Mouse (Mus musculus): ENCODE results near the gene Hist1h3d. TPM values are rescaled to one million over a fixed set of nuclear protein-coding genes. Genes with fewer than 3 reads are reported as not detected.
"Not testable (repeated sequence)": the region's sequence is repeated elsewhere in the genome, so short reads cannot be mapped to it uniquely, and the experiment has no call there.

The Hist1h3d gene
- polyA plus RNA-seq, 1 experiment from 2014 or later: 11.3 TPM

- H3K9me3 ChIP-seq: no peaks in the 10 kb centered on the region
- H3K27me3 ChIP-seq: no peaks in the 10 kb centered on the region
- no peak for ATAC-seq (ENCODE audit: insufficient number of reproducible peaks, insufficient read depth, low FRiP score, low TSS enrichment, low read depth)
- H3K9ac ChIP-seq (replicated peaks): peak overlapping the region; percentile 73
- peaks cover 34% of the 10 kb centered on the region for H3K4me1 ChIP-seq (replicated peaks)
- H3K4me2 ChIP-seq: peak overlapping the region; percentile 85
- H3K4me3 ChIP-seq (replicated peaks): peak overlapping the region; percentile 55
- H3K36me3 ChIP-seq: no peaks in the 10 kb centered on the region
- H3K27ac ChIP-seq: peak overlapping the region; percentile 96
- WGBS: 7% methylated on average over 6 of the region's 6 CpGs
These were observed 6.9 kb downstream of the Hist1h3d start for GRCm38 (mm10) chr13:23582219-23583056.

- no peaks in the 10 kb centered on the region for H3K27me3 ChIP-seq
- ATAC-seq (ENCODE audit: insufficient number of reproducible peaks, insufficient read depth, low FRiP score, low TSS enrichment, low read depth): no peak
- peak overlapping the region; percentile 96 for H3K27ac ChIP-seq
- peak overlapping the region; percentile 31; the same call in 1 of the 2 replicates for H3K9ac ChIP-seq (replicated peaks)
- H3K36me3 ChIP-seq: no peaks in the 10 kb centered on the region
- peak overlapping the region; percentile 85 for H3K4me2 ChIP-seq
- H3K4me1 ChIP-seq (replicated peaks): peaks cover 34% of the 10 kb centered on the region
- no peaks in the 10 kb centered on the region for H3K9me3 ChIP-seq
- H3K4me3 ChIP-seq (replicated peaks): no peak overlapping the region
These were observed 8.0 kb downstream of the Hist1h3d start for GRCm38 (mm10) chr13:23583387-23584068.

GRCm38 (mm10) chr13:23584331-23584730, 8.8 kb downstream of the Hist1h3d start:
- Histone ChIP-seq H3K27ac (peak overlapping the region; percentile 96), H3K4me3 (replicated peaks) (peak overlapping the region; percentile 44), H3K4me1 (replicated peaks) (peaks cover 34% of the 10 kb centered on the region), H3K9me3 (no peaks in the 10 kb centered on the region), H3K4me2 (peak overlapping the region; percentile 76), H3K9ac (replicated peaks) (peak overlapping the region; percentile 76), H3K27me3 (no peaks in the 10 kb centered on the region), H3K36me3 (no peaks in the 10 kb centered on the region)
- ATAC-seq (ENCODE audit: insufficient number of reproducible peaks, insufficient read depth, low FRiP score, low TSS enrichment, low read depth): no peak

- H3K27ac ChIP-seq: peak overlapping the region; percentile 96
These were observed 9.5 kb downstream of the Hist1h3d start for GRCm38 (mm10) chr13:23585029-23585441.

GRCm38 (mm10) chr13:23585442-23586098, 10.0 kb downstream of the Hist1h3d start:
- H3K4me1 ChIP-seq (replicated peaks): peaks cover 33% of the 10 kb centered on the region

More at GRCm38 (mm10) chr13:23585029-23585441, 9.5 kb downstream of the Hist1h3d start:
- H3K27me3 ChIP-seq: no peaks in the 10 kb centered on the region
- under 1% methylated on average over 21 of the region's 21 CpGs for WGBS
- H3K4me3 ChIP-seq (replicated peaks): peak overlapping the region; percentile 44
- H3K4me1 ChIP-seq (replicated peaks): peaks cover 34% of the 10 kb centered on the region
- H3K9me3 ChIP-seq: no peaks in the 10 kb centered on the region
- peak overlapping the region; percentile 76 for H3K4me2 ChIP-seq
- no peak for ATAC-seq (ENCODE audit: insufficient number of reproducible peaks, insufficient read depth, low FRiP score, low TSS enrichment, low read depth)
- peak overlapping the region; percentile 76 for H3K9ac ChIP-seq (replicated peaks)
- no peaks in the 10 kb centered on the region for H3K36me3 ChIP-seq

GRCm38 (mm10) chr13:23586099-23586939, 10.8 kb downstream of the Hist1h3d start:
- Histone ChIP-seq H3K4me3 (replicated peaks) (peak overlapping the region; percentile 44), H3K27ac (peak overlapping the region; percentile 97), H3K9me3 (no peaks in the 10 kb centered on the region), H3K4me1 (replicated peaks) (peaks cover 31% of the 10 kb centered on the region), H3K9ac (replicated peaks) (peak overlapping the region; percentile 38), H3K4me2 (peak overlapping the region; percentile 76), H3K36me3 (no peaks in the 10 kb centered on the region), H3K27me3 (no peaks in the 10 kb centered on the region)
- 2% methylated on average over 22 of the region's 22 CpGs for WGBS
- ATAC-seq (ENCODE audit: insufficient number of reproducible peaks, insufficient read depth, low FRiP score, low TSS enrichment, low read depth): no peak

More at GRCm38 (mm10) chr13:23585442-23586098, 10.0 kb downstream of the Hist1h3d start:
- H3K9me3 ChIP-seq, H3K27me3 ChIP-seq, H3K36me3 ChIP-seq: not testable (repeated sequence)
- H3K4me3 ChIP-seq (replicated peaks): peak overlapping the region; percentile 44
- 1% methylated on average over 28 of the region's 36 CpGs for WGBS
- peak; percentile 81 for ATAC-seq (ENCODE audit: insufficient number of reproducible peaks, insufficient read depth, low FRiP score, low TSS enrichment, low read depth)
- H3K27ac ChIP-seq: peak overlapping the region; percentile 96
- H3K4me2 ChIP-seq: peak overlapping the region; percentile 76
- H3K9ac ChIP-seq (replicated peaks): peak overlapping the region; percentile 76

- ATAC-seq (ENCODE audit: insufficient number of reproducible peaks, insufficient read depth, low FRiP score, low TSS enrichment, low read depth): no peak
- peak overlapping the region; percentile 76 for H3K4me2 ChIP-seq
- H3K9me3 ChIP-seq: no peaks in the 10 kb centered on the region
- peak overlapping the region; percentile 38; the same call in 1 of the 2 replicates for H3K9ac ChIP-seq (replicated peaks)
- no peaks in the 10 kb centered on the region for H3K36me3 ChIP-seq
- H3K4me3 ChIP-seq (replicated peaks): peak overlapping the region; percentile 44
- peak overlapping the region; percentile 97 for H3K27ac ChIP-seq
- H3K27me3 ChIP-seq: no peaks in the 10 kb centered on the region
- WGBS: 2% methylated on average over 1 of the region's 1 CpGs
- peaks cover 28% of the 10 kb centered on the region for H3K4me1 ChIP-seq (replicated peaks)
These were observed 11.3 kb downstream of the Hist1h3d start for GRCm38 (mm10) chr13:23586940-23587225.

GRCm38 (mm10) chr13:23591206-23591605, 15.6 kb downstream of the Hist1h3d start:
- Histone ChIP-seq H3K4me1 (replicated peaks) (peaks cover 9% of the 10 kb centered on the region; the same call in 1 of the 2 replicates), H3K36me3 (no peaks in the 10 kb centered on the region), H3K9me3 (no peaks in the 10 kb centered on the region), H3K27me3 (no peaks in the 10 kb centered on the region), H3K4me2 (no peak overlapping the region), H3K4me3 (replicated peaks) (no peak overlapping the region), H3K9ac (replicated peaks) (no peak overlapping the region), H3K27ac (no peak overlapping the region)
- ATAC-seq (ENCODE audit: insufficient number of reproducible peaks, insufficient read depth, low FRiP score, low TSS enrichment, low read depth): no peak
- 95% methylated on average over 7 of the region's 7 CpGs for WGBS

GRCm38 (mm10) chr13:23591886-23592285, 16.3 kb downstream of the Hist1h3d start:
- H3K4me1 ChIP-seq (replicated peaks); ATAC-seq (ENCODE audit: insufficient number of reproducible peaks, insufficient read depth, low FRiP score, low TSS enrichment, low read depth); H3K27ac ChIP-seq; H3K4me2 ChIP-seq; H3K9me3 ChIP-seq; H3K36me3 ChIP-seq; H3K27me3 ChIP-seq; H3K4me3 ChIP-seq (replicated peaks); H3K9ac ChIP-seq (replicated peaks): not testable (repeated sequence)
- WGBS: 88% methylated on average over 7 of the region's 7 CpGs

- Histone ChIP-seq H3K9me3 (no peaks in the 10 kb centered on the region), H3K27me3 (no peaks in the 10 kb centered on the region), H3K36me3 (no peaks in the 10 kb centered on the region), H3K27ac (peak overlapping the region; percentile 71; the same call in 1 of the 2 replicates), H3K9ac (replicated peaks) (no peak overlapping the region), H3K4me1 (replicated peaks) (peaks cover 5% of the 10 kb centered on the region; the same call in 1 of the 2 replicates), H3K4me3 (replicated peaks) (no peak overlapping the region), H3K4me2 (no peak overlapping the region)
- WGBS: 57% methylated on average over 7 of the region's 7 CpGs
- ATAC-seq (ENCODE audit: insufficient number of reproducible peaks, insufficient read depth, low FRiP score, low TSS enrichment, low read depth): no peak
These were observed 17.1 kb downstream of the Hist1h3d start for GRCm38 (mm10) chr13:23592614-23593013.
